Mouse (Mus musculus) hindbrain, postnatal 0 days (tissue): Measurements from ENCODE around the gene Ntm. TPM values are rescaled to one million over a fixed set of nuclear protein-coding genes. Genes with fewer than 3 reads are reported as not detected.
A peak's percentile ranks its signal among the peaks of the same experiment; 100 is the strongest.

Source experiments
- ATAC-seq: fragments of 200-750 bp; cut with Nextera tagmentation; 2 replicates; pipeline ENCODE4 v1.8.0; 2017; ENCODE audit warnings: mild to moderate bottlenecking, moderate TSS enrichment, moderate library complexity
- DNase-seq: peaks from one replicate; pipeline ENCODE4 v3.0.0-alpha.2; 2015; ENCODE audit warnings: low spot score
- H3K27ac ChIP-seq: fragments of 300-500 bp; sonication (generic); 2 replicates; pipeline ENCODE4 v1.5.1; 2014; ENCODE audit warnings: mild to moderate bottlenecking
- H3K27me3 ChIP-seq: fragments of 300-500 bp; sonication (generic); 2 replicates; pipeline ENCODE4 v1.6.1; 2014; ENCODE audit warnings: low read length, mixed read lengths; ENCODE audit not compliant: insufficient read depth
- H3K36me3 ChIP-seq: fragments of 300-500 bp; sonication (generic); 2 replicates; pipeline ENCODE4 v1.6.1; 2014; ENCODE audit warnings: low read length, mixed read lengths; ENCODE audit not compliant: insufficient read depth
- H3K4me1 ChIP-seq: fragments of 300-500 bp; sonication (generic); 2 replicates; pipeline ENCODE4 v1.6.1; 2014; ENCODE audit warnings: antibody characterized with exemption, low read length, mixed read lengths; ENCODE audit not compliant: insufficient read depth
- H3K4me2 ChIP-seq: fragments of 300-500 bp; sonication (generic); 2 replicates; pipeline ENCODE4 v1.6.1; 2014; ENCODE audit warnings: low read depth, mild to moderate bottlenecking, low read length, moderate library complexity, mixed read lengths
- H3K4me3 ChIP-seq: fragments of 300-500 bp; sonication (generic); 2 replicates; pipeline ENCODE4 v1.5.1; 2014; ENCODE audit warnings: low read length
- H3K9ac ChIP-seq: fragments of 300-500 bp; sonication (generic); replicated peaks from 2 replicates; pipeline ENCODE4 v1.6.1; 2014; ENCODE audit warnings: mild to moderate bottlenecking, low read length, moderate library complexity, mixed read lengths
- H3K9me3 ChIP-seq: fragments of 300-500 bp; sonication (generic); 2 replicates; pipeline ENCODE4 v1.6.1; 2016; ENCODE audit warnings: low read length, mixed read lengths
- CTCF ChIP-seq: IDR thresholded peaks from 2 replicates; pipeline ENCODE4 v1.5.1; 2016; ENCODE audit warnings: antibody characterized with exemption, control low read depth, low read depth
- WGBS: fragments of 180-500 bp; shearing (Covaris S2); extraction: QIAGEN DNeasy Blood & Tissue Kit; methylation state at CpG from one replicate; pipeline ENCODE4 v1.1.7; 2014; 5-methylcytosine and 5-hydroxymethylcytosine counted together
- polyA plus RNA-seq: library from polyadenylated mRNA; unstranded; fragments of >200 nt; fragmentation: Nextera tagmentation; extraction: Ambion mirVana; gene quantifications from 2 replicates; pipeline ENCODE4 v1.2.1, GENCODE M21; 2015
- total RNA-seq: library from RNA; depleted of rRNA; stranded (reverse); fragments of >200 nt; gene quantifications from 2 replicates; pipeline ENCODE4 v1.2.3, GENCODE M21; 2014

The Ntm gene
- total and polyA plus RNA-seq, 2 experiments from 2014 or later = 208 to 268 TPM

- H3K27me3 ChIP-seq = no peaks in the 10 kb centered on the region
- no peak overlapping the region for H3K4me3 ChIP-seq
- H3K9ac ChIP-seq = no peak overlapping the region
- peaks cover 13% of the 10 kb centered on the region for H3K4me1 ChIP-seq
- ATAC-seq (peak; percentile 46; the same call in 1 of the 2 replicates), DNase-seq (peak; percentile 21)
- no peaks in the 10 kb centered on the region for H3K9me3 ChIP-seq
- TF ChIP-seq CTCF = no peak
- H3K4me2 ChIP-seq = no peak overlapping the region
- WGBS = 69% methylated on average over 7 of the region's 7 CpGs
- H3K36me3 ChIP-seq = no peaks in the 10 kb centered on the region
- no peak overlapping the region for H3K27ac ChIP-seq
Measured at GRCm38 (mm10) chr9:29217951-29218350, 745.0 kb downstream of the Ntm start.

GRCm38 (mm10) chr9:29216528-29216927 is 746.4 kb downstream of the Ntm start:
- Histone ChIP-seq H3K4me1 (peaks cover 9% of the 10 kb centered on the region; the same call in 1 of the 2 replicates), H3K9me3 (no peaks in the 10 kb centered on the region), H3K4me3 (no peak overlapping the region), H3K36me3 (no peaks in the 10 kb centered on the region), H3K27me3 (no peaks in the 10 kb centered on the region), H3K27ac (no peak overlapping the region), H3K9ac (no peak overlapping the region), H3K4me2 (no peak overlapping the region)
- 50% methylated on average over 8 of the region's 8 CpGs for WGBS
- ATAC-seq (no peak), DNase-seq (no peak)
- TF ChIP-seq CTCF = no peak

DNA sequence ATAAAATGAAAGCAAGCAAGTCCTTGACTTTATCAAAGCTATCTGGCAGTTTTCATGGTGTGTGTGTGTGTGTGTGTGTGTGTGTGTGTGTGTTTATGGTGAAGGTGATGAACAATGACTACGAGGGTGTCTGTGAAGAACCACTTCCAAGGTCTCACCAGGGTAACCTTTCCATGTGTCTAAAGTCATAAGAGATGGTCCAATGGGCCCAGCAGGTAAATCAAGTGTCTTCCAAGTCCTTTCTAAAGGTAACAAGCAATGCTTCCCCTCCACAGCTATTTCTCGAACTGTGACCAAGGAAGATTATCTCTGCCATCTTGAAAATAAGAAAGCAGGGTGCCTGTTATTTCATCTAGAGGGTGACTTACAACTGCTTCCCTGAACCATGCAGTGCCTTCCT is 747.1 kb downstream of the Ntm start:
- DNase-seq = no peak
- TF ChIP-seq CTCF = no peak
- Histone ChIP-seq H3K27ac (no peak overlapping the region), H3K4me3 (no peak overlapping the region), H3K27me3 (no peaks in the 10 kb centered on the region), H3K36me3 (no peaks in the 10 kb centered on the region), H3K4me2 (no peak overlapping the region), H3K4me1 (peaks cover 9% of the 10 kb centered on the region; the same call in 1 of the 2 replicates), H3K9ac (no peak overlapping the region), H3K9me3 (no peaks in the 10 kb centered on the region)
- no peak for ATAC-seq
- WGBS = 78% methylated on average over 2 of the region's 2 CpGs

GRCm38 (mm10) chr9:29215241-29215640 is 747.7 kb downstream of the Ntm start:
- no peak for DNase-seq
- Histone ChIP-seq H3K4me3 (no peak overlapping the region), H3K27me3 (no peaks in the 10 kb centered on the region), H3K9ac (no peak overlapping the region), H3K4me2 (no peak overlapping the region), H3K4me1 (peaks cover 9% of the 10 kb centered on the region; the same call in 1 of the 2 replicates), H3K36me3 (no peaks in the 10 kb centered on the region), H3K27ac (no peak overlapping the region), H3K9me3 (no peaks in the 10 kb centered on the region)
- WGBS = 50% methylated on average over 1 of the region's 1 CpGs
- TF ChIP-seq CTCF = no peak
- ATAC-seq = no peak

- H3K27ac ChIP-seq = no peak overlapping the region; the same call in 1 of the 2 replicates
- no peaks in the 10 kb centered on the region for H3K9me3 ChIP-seq
- no peak overlapping the region for H3K4me3 ChIP-seq
- TF ChIP-seq CTCF = no peak
- ATAC-seq (no peak), DNase-seq (no peak)
- no peaks in the 10 kb centered on the region for H3K27me3 ChIP-seq
- 73% methylated on average over 2 of the region's 2 CpGs for WGBS
- no peak overlapping the region for H3K9ac ChIP-seq
- no peak overlapping the region for H3K4me2 ChIP-seq
- H3K36me3 ChIP-seq = no peaks in the 10 kb centered on the region
- H3K4me1 ChIP-seq = peaks cover 8% of the 10 kb centered on the region; the same call in 1 of the 2 replicates
Measured at GRCm38 (mm10) chr9:29209243-29209642, 753.7 kb downstream of the Ntm start.

DNA sequence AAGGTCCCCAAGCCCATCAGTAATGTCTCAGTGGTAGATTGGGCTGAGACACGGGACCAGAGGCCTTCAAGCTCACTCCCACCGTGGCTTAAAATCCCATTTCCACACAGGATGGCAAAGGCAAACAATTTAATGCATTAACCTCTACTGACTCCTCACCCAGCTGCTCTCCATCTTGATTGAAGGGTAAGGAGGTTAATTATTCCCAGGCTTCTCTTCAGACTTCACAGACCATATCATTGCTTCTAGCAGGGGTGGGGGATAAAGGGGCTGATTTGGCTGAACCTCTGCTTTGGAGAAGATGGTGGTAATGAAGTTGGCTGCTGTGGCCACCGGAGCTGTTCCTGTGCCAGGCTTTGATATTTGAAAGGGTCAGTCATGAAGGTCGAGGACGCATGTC is 754.8 kb downstream of the Ntm start:
- H3K27ac ChIP-seq = no peak overlapping the region; the same call in 1 of the 2 replicates
- no peak overlapping the region for H3K4me2 ChIP-seq
- H3K4me3 ChIP-seq = no peak overlapping the region
- H3K9me3 ChIP-seq = no peaks in the 10 kb centered on the region
- H3K27me3 ChIP-seq = no peaks in the 10 kb centered on the region
- no peak overlapping the region for H3K9ac ChIP-seq
- DNase-seq (no peak), ATAC-seq (no peak)
- H3K36me3 ChIP-seq = no peaks in the 10 kb centered on the region
- no peak for TF ChIP-seq CTCF
- 66% methylated on average over 5 of the region's 5 CpGs for WGBS
- H3K4me1 ChIP-seq = peaks cover 8% of the 10 kb centered on the region; the same call in 1 of the 2 replicates

DNA sequence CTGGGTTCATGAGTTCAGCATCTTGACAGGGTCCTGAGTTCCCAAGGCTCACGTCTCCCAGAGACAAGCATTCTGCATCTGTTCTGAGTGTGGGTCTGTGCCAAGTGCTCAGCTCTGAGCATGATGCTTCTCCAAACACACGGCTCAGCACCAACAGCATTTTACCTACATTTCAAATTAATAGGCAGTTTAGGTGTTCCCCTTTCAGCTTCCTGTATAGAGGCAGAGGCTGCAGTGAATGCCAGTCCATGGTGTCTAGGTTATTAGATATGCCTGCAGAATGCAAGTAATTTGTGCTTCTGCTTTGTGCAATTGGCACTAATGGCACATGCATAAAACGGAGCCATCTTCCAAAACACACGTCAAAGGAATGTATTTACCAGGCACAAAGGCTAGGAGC is 757.3 kb downstream of the Ntm start:
- Histone ChIP-seq H3K4me3 (no peak overlapping the region), H3K4me1 (peaks cover 18% of the 10 kb centered on the region), H3K27me3 (no peaks in the 10 kb centered on the region), H3K9me3 (no peaks in the 10 kb centered on the region), H3K27ac (no peak overlapping the region), H3K9ac (no peak overlapping the region), H3K36me3 (no peaks in the 10 kb centered on the region), H3K4me2 (no peak overlapping the region)
- ATAC-seq (no peak), DNase-seq (peak; percentile 52)
- 30% methylated on average over 4 of the region's 4 CpGs for WGBS
- no peak for TF ChIP-seq CTCF
